Mouse (Mus musculus): ENCODE results near the gene Poc1b. TPM values are rescaled to one million over a fixed set of nuclear protein-coding genes. Genes with fewer than 3 reads are reported as not detected.
"Not testable (repeated sequence)": the region's sequence is repeated elsewhere in the genome, so short reads cannot be mapped to it uniquely, and the experiment has no call there.

Poc1b gene
- polyA plus RNA-seq, 1 experiment = 0.49 TPM

DNA sequence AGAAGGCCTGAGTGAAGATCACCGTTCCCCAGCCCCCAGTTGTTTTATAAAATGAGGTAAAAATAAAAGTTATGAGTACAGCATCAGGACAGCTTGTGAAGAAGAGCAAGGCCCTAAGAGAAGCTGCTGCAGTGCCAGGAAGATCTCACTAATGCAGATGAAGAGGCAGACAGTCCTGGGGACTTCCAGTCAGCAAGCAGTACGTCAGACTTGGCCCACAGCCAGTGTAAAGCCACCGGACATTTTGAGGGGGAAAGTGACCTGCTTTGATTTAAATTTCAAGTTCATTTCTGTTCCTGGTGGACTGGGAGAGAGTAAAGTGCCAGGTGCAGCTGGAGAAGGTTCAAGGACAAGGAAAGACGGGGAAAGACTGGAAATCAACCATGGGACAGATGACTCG is 29.5 kb downstream of the Poc1b start:
- Histone ChIP-seq H3K36me3 (ENCODE audit: control insufficient read depth) (peaks cover 3% of the 10 kb centered on the region), H3K4me1 (ENCODE audit: control insufficient read depth) (no peaks in the 10 kb centered on the region), H3K27me3 (ENCODE audit: control insufficient read depth) (no peaks in the 10 kb centered on the region), H3K4me3 (replicated peaks) (no peak overlapping the region), H3K9me3 (ENCODE audit: control insufficient read depth, low read length) (no peaks in the 10 kb centered on the region)
- no peak for TF ChIP-seq GATA1 (IDR thresholded peaks at IDR 0.05; ENCODE audit: low read length)
- no peak for TF ChIP-seq TAL1 (IDR thresholded peaks at IDR 0.05; ENCODE audit: low read length)

DNA sequence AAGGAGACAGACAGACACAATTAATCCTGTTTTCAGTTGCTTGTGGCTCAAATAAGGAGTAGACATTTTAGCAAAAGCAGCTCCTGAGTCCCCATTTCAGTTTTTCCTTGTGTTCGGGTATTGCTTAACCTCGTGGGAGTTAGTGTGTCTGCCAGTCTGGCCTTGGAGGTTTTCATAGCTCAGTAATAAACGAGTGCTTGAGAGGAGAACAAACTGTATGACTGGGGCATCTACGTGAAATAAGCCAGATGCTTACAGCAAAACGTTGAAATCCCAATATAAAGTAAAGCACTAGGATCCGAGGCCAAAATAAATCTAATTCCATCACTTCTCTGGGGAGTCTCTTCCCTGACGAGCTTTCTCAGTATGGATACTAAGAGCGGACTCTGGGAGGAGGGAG is 38.8 kb downstream of the Poc1b start:
- Histone ChIP-seq H3K27me3 (ENCODE audit: control insufficient read depth) (no peaks in the 10 kb centered on the region), H3K4me1 (ENCODE audit: control insufficient read depth) (peaks cover 6% of the 10 kb centered on the region), H3K9me3 (ENCODE audit: control insufficient read depth, low read length) (no peaks in the 10 kb centered on the region), H3K4me3 (replicated peaks) (no peak overlapping the region), H3K36me3 (ENCODE audit: control insufficient read depth) (peaks cover 6% of the 10 kb centered on the region)
- TF ChIP-seq GATA1 (IDR thresholded peaks at IDR 0.05; ENCODE audit: low read length) (no peak), TAL1 (IDR thresholded peaks at IDR 0.05; ENCODE audit: low read length) (no peak)

DNA sequence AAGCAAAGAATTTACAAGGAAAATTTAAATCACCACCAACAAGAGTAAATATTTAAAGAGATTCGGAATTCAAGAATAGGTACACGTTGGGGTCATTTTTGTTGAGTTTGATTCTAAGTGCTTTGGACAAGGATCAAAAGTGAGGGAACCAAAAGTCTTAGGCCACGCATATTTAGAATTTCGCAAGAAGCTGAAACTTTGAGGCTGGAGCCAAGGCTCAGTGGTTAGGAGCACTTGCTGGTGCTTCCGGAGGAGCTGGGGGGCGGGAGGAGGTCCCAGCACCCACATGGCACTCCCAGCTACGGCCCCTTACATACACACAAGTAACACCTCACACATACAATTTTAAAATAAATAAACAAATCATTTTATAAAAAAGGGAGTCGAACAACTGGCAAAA is 39.8 kb downstream of the Poc1b start:
- H3K36me3 ChIP-seq (ENCODE audit: control insufficient read depth) = peaks cover 6% of the 10 kb centered on the region
- TF ChIP-seq GATA1 (IDR thresholded peaks at IDR 0.05; ENCODE audit: low read length) = no peak
- TF ChIP-seq TAL1 (IDR thresholded peaks at IDR 0.05; ENCODE audit: low read length) = no peak
- no peak overlapping the region for H3K4me3 ChIP-seq (replicated peaks)
- peaks cover 16% of the 10 kb centered on the region for H3K4me1 ChIP-seq (ENCODE audit: control insufficient read depth)
- H3K9me3 ChIP-seq (ENCODE audit: control insufficient read depth, low read length) = no peaks in the 10 kb centered on the region
- H3K27me3 ChIP-seq (ENCODE audit: control insufficient read depth) = no peaks in the 10 kb centered on the region

DNA sequence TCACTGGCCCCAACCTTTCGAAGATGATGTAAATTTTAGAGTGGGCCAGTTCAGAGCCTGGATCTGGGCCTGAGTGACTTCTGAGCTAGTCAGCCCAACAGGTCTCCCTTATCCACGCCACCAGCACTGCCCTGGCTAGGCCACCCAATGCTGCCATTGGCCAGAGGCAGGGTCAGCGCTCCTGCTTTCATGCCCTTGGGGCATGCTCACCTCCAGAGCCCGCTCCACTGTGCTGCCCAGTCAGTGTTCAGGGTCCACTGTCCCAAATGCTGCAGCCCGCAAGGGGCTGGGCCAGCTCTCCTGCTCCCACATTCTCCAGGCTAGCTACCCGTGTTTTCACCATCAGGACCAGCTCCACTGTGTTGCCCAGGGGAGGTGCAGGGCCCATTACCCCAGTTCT is 43.2 kb downstream of the Poc1b start:
- H3K4me1 ChIP-seq (ENCODE audit: control insufficient read depth) = peaks cover 24% of the 10 kb centered on the region
- TF ChIP-seq GATA1 (IDR thresholded peaks at IDR 0.05; ENCODE audit: low read length) = no peak
- no peak for TF ChIP-seq TAL1 (IDR thresholded peaks at IDR 0.05; ENCODE audit: low read length)
- no peaks in the 10 kb centered on the region for H3K27me3 ChIP-seq (ENCODE audit: control insufficient read depth)
- peaks cover 6% of the 10 kb centered on the region for H3K36me3 ChIP-seq (ENCODE audit: control insufficient read depth)
- H3K9me3 ChIP-seq (ENCODE audit: control insufficient read depth, low read length) = no peaks in the 10 kb centered on the region
- no peak overlapping the region for H3K4me3 ChIP-seq (replicated peaks)

DNA sequence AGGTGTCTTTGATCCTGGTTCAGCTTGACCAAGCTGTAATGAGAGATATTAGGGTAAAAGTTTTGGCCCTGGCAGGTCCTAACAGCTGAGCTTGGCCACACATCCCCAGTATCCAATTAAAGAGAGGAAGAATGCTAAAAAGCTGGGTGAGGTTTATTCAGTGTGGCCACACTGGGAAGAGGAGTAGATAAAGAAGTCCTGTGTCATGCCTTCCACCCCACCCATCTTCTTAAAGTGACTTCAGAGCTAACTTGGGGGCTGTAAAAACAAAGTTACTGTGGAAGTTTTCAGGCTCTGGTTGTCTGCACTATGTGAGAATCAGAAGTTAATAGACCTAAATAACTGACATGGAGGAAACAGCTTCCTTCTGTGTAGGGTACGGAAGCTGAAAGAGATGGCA is 44.7 kb downstream of the Poc1b start:
- TF ChIP-seq TAL1 (IDR thresholded peaks at IDR 0.05; ENCODE audit: low read length) (no peak), GATA1 (IDR thresholded peaks at IDR 0.05; ENCODE audit: low read length) (no peak; the same call in 1 of the 2 replicates)
- H3K4me1 ChIP-seq (ENCODE audit: control insufficient read depth) = peaks cover 24% of the 10 kb centered on the region

DNA sequence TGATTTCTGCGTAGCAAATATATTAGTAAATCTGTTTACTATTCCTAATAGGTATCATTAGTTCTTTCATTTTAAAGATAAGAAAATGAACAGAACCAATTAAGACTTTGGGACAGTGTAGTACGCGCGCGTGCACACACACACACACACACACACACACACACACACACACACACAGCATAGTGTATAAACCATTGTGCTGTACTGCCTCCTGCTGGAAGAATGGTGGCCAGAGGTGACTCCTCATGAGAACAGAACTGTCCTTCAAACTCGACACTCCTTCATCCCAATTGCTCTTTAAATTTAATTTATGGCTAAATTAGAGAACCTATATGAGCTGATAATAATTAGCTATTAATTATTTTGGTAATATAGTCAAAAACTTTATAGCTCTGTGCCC is 45.2 kb downstream of the Poc1b start:
- TF ChIP-seq TAL1 (IDR thresholded peaks at IDR 0.05; ENCODE audit: low read length) (no peak), GATA1 (IDR thresholded peaks at IDR 0.05; ENCODE audit: low read length) (no peak)
- Histone ChIP-seq H3K4me3 (replicated peaks) (no peak overlapping the region), H3K4me1 (ENCODE audit: control insufficient read depth) (peaks cover 24% of the 10 kb centered on the region), H3K27me3 (ENCODE audit: control insufficient read depth) (no peaks in the 10 kb centered on the region), H3K36me3 (ENCODE audit: control insufficient read depth) (peaks cover 6% of the 10 kb centered on the region), H3K9me3 (ENCODE audit: control insufficient read depth, low read length) (no peaks in the 10 kb centered on the region)

More for the DNA sequence above, 44.7 kb downstream of the Poc1b start:
- peaks cover 6% of the 10 kb centered on the region for H3K36me3 ChIP-seq (ENCODE audit: control insufficient read depth)
- no peaks in the 10 kb centered on the region for H3K27me3 ChIP-seq (ENCODE audit: control insufficient read depth)
- H3K9me3 ChIP-seq (ENCODE audit: control insufficient read depth, low read length) = no peaks in the 10 kb centered on the region
- H3K4me3 ChIP-seq (replicated peaks) = no peak overlapping the region

- peaks cover 24% of the 10 kb centered on the region for H3K4me1 ChIP-seq (ENCODE audit: control insufficient read depth)
- H3K4me3 ChIP-seq (replicated peaks) = no peak overlapping the region
- H3K9me3 ChIP-seq (ENCODE audit: control insufficient read depth, low read length) = no peaks in the 10 kb centered on the region
- peaks cover 4% of the 10 kb centered on the region for H3K36me3 ChIP-seq (ENCODE audit: control insufficient read depth)
- TF ChIP-seq GATA1 (IDR thresholded peaks at IDR 0.05; ENCODE audit: low read length) (no peak), TAL1 (IDR thresholded peaks at IDR 0.05; ENCODE audit: low read length) (no peak)
- no peaks in the 10 kb centered on the region for H3K27me3 ChIP-seq (ENCODE audit: control insufficient read depth)
Observed at GRCm38 (mm10) chr10:99154635-99155034, 47.8 kb downstream of the Poc1b start.

DNA sequence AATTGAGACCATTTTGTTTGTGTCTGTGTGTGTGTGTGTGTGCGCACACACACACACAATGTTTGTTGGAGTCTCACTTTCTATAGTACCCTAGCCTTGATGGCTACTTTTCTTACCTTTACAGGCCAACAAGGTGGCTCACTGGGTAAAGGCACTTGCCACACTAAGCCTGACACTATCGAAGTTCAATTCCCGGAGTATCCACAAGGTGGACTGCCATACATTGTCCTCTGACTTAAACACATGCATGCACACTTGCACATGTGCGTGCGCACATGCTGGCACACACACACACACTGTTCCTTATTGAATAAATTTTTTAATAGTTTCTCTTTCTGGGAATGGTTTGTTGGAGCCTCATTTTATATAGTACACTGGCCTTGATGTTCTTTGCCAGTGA is 50.0 kb downstream of the Poc1b start:
- H3K27me3 ChIP-seq (ENCODE audit: control insufficient read depth) = no peaks in the 10 kb centered on the region
- H3K36me3 ChIP-seq (ENCODE audit: control insufficient read depth) = peaks cover 5% of the 10 kb centered on the region
- H3K9me3 ChIP-seq (ENCODE audit: control insufficient read depth, low read length) = no peaks in the 10 kb centered on the region
- no peak for TF ChIP-seq TAL1 (IDR thresholded peaks at IDR 0.05; ENCODE audit: low read length)
- TF ChIP-seq GATA1 (IDR thresholded peaks at IDR 0.05; ENCODE audit: low read length) = no peak
- peaks cover 7% of the 10 kb centered on the region for H3K4me1 ChIP-seq (ENCODE audit: control insufficient read depth)
- H3K4me3 ChIP-seq (replicated peaks) = no peak overlapping the region

DNA sequence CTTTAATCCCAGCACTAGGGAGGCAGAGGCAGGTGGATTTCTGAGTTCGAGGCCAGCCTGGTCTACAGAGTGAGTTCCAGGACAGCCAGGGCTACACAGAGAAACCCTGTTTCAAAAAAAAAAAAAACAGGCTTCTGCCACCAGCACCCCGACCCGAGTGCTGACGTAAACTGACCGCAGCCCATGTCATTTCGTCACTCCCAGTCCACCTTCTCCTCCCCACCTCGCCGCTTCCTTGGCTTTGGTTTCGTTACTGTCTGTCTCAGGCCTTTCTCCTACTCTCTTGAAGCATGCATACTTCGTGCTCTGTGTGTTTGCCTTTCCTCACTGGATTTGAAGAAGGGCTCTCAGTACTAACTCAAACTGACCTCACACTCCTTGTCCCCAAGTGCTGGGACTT is 50.9 kb downstream of the Poc1b start:
- H3K36me3 ChIP-seq (ENCODE audit: control insufficient read depth); H3K9me3 ChIP-seq (ENCODE audit: control insufficient read depth, low read length); H3K27me3 ChIP-seq (ENCODE audit: control insufficient read depth); H3K4me1 ChIP-seq (ENCODE audit: control insufficient read depth); H3K4me3 ChIP-seq (replicated peaks): not testable (repeated sequence)

DNA sequence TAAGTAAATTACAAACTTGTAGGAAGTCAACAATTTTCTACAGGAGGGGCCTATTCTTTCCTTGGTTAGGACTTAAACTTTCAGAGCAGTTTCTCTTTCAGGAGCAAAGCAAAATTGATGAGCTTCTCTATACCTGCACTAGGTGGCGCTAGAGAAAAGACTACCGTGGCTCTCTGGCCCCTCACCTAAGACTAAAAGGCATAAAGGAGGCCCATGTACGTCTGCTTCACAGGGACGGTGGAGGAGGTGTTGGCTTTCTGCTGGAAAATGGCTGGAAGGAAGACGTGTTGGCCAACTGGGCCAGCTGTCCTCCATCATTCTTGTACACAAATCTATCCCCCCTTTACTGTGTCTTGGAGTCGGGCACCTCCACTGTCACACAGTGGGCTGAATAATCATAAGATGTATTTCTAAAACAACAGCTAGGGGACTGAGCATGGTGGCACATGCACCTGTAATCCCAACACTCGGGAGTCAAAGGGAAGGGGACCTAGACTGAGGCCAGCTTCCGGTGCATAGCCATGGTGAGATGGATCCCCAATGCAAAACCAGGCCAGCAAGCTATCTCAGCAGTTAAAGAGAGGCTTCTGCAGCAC is 55.2 kb downstream of the Poc1b start:
- no peaks in the 10 kb centered on the region for H3K27me3 ChIP-seq (ENCODE audit: control insufficient read depth)
- no peaks in the 10 kb centered on the region for H3K9me3 ChIP-seq (ENCODE audit: control insufficient read depth, low read length)
- H3K4me3 ChIP-seq (replicated peaks) = no peak overlapping the region
- TF ChIP-seq TAL1 (IDR thresholded peaks at IDR 0.05; ENCODE audit: low read length) = no peak
- no peak for TF ChIP-seq GATA1 (IDR thresholded peaks at IDR 0.05; ENCODE audit: low read length)
- peaks cover 5% of the 10 kb centered on the region for H3K36me3 ChIP-seq (ENCODE audit: control insufficient read depth)
- H3K4me1 ChIP-seq (ENCODE audit: control insufficient read depth) = no peaks in the 10 kb centered on the region
